Mouse (Mus musculus) stomach, embryonic 14.5 days (tissue): Measurements from ENCODE around the gene Plcb4. TPM values are rescaled to one million over a fixed set of nuclear protein-coding genes. Genes with fewer than 3 reads are reported as not detected.
A peak's percentile ranks its signal among the peaks of the same experiment; 100 is the strongest.

Source experiments
- ATAC-seq: fragments of 200-750 bp; cut with Nextera tagmentation; 2 replicates; pipeline ENCODE4 v1.8.0; 2017; ENCODE audit warnings: low read depth, moderate TSS enrichment; ENCODE audit not compliant: insufficient number of reproducible peaks, insufficient read depth, low FRiP score
- H3K27ac ChIP-seq: fragments of 300-500 bp; sonication (generic); 2 replicates; pipeline ENCODE4 v1.5.1; 2014; ENCODE audit warnings: mild to moderate bottlenecking, low read length, moderate library complexity, mixed read lengths
- H3K27me3 ChIP-seq: fragments of 300-500 bp; sonication (generic); 2 replicates; pipeline ENCODE4 v1.6.1; 2014; ENCODE audit warnings: low read length, control low read depth, mixed read lengths; ENCODE audit not compliant: control insufficient read depth, insufficient read depth
- H3K36me3 ChIP-seq: fragments of 300-500 bp; sonication (generic); 2 replicates; pipeline ENCODE4 v1.6.1; 2014; ENCODE audit warnings: mild to moderate bottlenecking, control low read depth, low read length, moderate library complexity, mixed read lengths; ENCODE audit not compliant: control insufficient read depth, insufficient read depth
- H3K4me1 ChIP-seq: fragments of 300-500 bp; sonication (generic); 2 replicates; pipeline ENCODE4 v1.6.1; 2014; ENCODE audit warnings: low read length, control low read depth, mixed read lengths; ENCODE audit not compliant: control insufficient read depth, insufficient read depth
- H3K4me2 ChIP-seq: fragments of 300-500 bp; sonication (generic); replicated peaks from 2 replicates; pipeline ENCODE4 v1.6.1; 2014; ENCODE audit warnings: low read depth, low read length, control low read depth
- H3K4me3 ChIP-seq: fragments of 300-500 bp; sonication (generic); 2 replicates; pipeline ENCODE4 v1.5.1; 2014; ENCODE audit warnings: low read depth, low read length, control low read depth
- H3K9ac ChIP-seq: fragments of 300-500 bp; sonication (generic); replicated peaks from 2 replicates; pipeline ENCODE4 v1.6.1; 2014; ENCODE audit warnings: low read depth, mild to moderate bottlenecking, control low read depth, low read length, moderate library complexity, mixed read lengths
- H3K9me3 ChIP-seq: fragments of 300-500 bp; sonication (generic); 2 replicates; pipeline ENCODE4 v1.6.1; 2016; ENCODE audit warnings: low read depth, low read length, control low read depth; ENCODE audit not compliant: control insufficient read depth
- WGBS: fragments of 180-500 bp; shearing (Covaris S2); extraction: QIAGEN DNeasy Blood & Tissue Kit; methylation state at CpG from one replicate; pipeline ENCODE4 v1.1.7; 2014; 5-methylcytosine and 5-hydroxymethylcytosine counted together
- polyA plus RNA-seq: library from polyadenylated mRNA; unstranded; fragments of >200 nt; fragmentation: Nextera tagmentation; extraction: Ambion mirVana; gene quantifications from 2 replicates; pipeline ENCODE4 v1.2.1, GENCODE M21; 2014

The Plcb4 gene
- polyA plus RNA-seq, 1 experiment from 2014 or later = 51.4 TPM

DNA sequence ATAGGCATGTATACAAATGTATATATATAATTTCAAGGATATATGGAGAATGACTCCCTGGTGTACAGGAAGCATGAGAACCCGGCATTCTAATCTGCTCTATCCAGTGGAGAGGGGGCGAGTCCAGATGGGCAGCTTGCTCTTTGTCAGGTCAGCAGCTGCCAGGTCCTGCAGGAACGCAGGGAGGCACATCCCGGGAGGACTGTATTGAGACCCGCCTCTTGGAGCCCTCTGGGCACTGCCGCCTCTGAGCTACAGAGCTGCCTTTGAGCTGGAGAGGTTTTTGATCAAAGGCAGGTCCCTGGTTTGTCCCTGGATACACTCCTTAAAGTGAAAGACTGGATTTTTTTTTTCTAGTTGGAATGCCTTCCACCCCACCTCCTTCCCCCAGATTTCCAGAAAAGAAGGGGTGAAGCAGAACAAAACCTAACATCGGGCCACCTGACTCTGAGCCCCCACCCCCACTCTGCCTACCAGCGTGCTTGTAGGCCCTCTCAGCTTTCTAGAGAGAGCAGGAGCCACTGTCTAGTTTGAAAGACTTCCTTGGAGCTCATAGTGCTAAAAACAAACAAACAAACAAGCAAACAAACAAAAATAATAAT is 393.0 kb downstream of the Plcb4 start, which contains the start of gene Lamp5:
TSS of gene Lamp5 (plus strand) at position 552 of the 602 bp plus-strand sequence.
- no peaks in the 10 kb centered on the region for H3K4me1 ChIP-seq
- no peak for ATAC-seq
- no peak within 1 kb of the TSS for H3K4me3 ChIP-seq
- no peak within 1 kb of the TSS for H3K9ac ChIP-seq
- H3K36me3 ChIP-seq = no peaks in the 10 kb centered on the region
- peak within 1 kb of the TSS; percentile 36; the same call in 1 of the 2 replicates for H3K4me2 ChIP-seq
- no peak within 1 kb of the TSS for H3K27ac ChIP-seq
- 11% methylated on average over 8 of the region's 8 CpGs for WGBS
- H3K27me3 ChIP-seq = 0 out of 2 replicates have a peak, but pooled peaks cover 2% of the 10 kb centered on the region
- H3K9me3 ChIP-seq = no peaks in the 10 kb centered on the region

DNA sequence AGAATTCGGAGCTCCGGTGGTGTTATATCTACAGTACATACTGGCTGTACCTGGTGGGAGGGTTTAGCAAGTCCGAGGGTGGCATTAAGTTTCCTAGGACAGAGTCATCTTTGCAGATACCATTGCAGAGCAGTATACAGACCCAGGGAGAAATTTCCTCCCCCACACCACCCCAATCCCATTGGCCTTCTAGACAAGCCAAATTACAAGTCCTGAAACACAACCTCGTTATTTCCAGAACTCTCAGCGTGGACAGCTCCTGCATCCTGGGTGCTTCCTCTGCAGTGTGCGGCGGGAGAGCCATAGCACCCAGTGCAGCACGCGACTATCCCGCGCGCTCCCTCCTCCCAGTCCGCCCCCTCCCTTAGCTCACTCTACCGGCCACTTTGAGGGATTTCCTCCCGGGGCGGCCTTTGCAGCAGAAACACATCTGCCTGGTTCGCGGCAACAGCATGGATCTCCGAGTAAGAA is 399.1 kb downstream of the Plcb4 start:
- 5% methylated on average over 19 of the region's 19 CpGs for WGBS
- H3K4me3 ChIP-seq = peak overlapping the region; percentile 12; the same call in 1 of the 2 replicates
- peak overlapping the region; percentile 28 for H3K4me2 ChIP-seq
- no peaks in the 10 kb centered on the region for H3K9me3 ChIP-seq
- H3K27ac ChIP-seq = no peak overlapping the region
- no peaks in the 10 kb centered on the region for H3K36me3 ChIP-seq
- H3K27me3 ChIP-seq = peaks cover 34% of the 10 kb centered on the region
- no peak overlapping the region for H3K9ac ChIP-seq
- peak; percentile 42; the same call in 1 of the 2 replicates for ATAC-seq
- H3K4me1 ChIP-seq = 0 out of 2 replicates have a peak, but pooled peaks cover 3% of the 10 kb centered on the region

DNA sequence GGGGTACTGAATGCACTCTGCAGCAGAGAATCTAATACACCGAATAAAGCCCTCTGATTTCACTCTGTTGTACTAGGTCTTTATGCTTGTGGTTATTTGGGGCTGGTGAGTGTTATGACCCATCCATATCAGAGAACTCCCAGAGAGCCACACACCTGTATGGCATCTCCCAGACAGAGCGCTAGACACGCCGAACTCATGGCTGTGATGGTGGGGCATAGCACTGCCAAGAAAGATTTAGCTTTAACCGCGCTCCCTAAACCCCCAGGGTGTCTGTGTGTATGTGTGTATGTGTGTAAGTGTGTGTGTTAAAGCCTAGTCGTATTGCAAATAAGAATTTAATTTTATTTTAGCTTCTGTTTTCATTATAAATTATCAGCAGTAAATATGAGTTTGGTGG is 399.6 kb downstream of the Plcb4 start:
- Histone ChIP-seq H3K4me2 (peak overlapping the region; percentile 28), H3K27ac (no peak overlapping the region), H3K4me3 (peak overlapping the region; percentile 12; the same call in 1 of the 2 replicates), H3K36me3 (no peaks in the 10 kb centered on the region), H3K9ac (no peak overlapping the region), H3K27me3 (peaks cover 34% of the 10 kb centered on the region), H3K9me3 (no peaks in the 10 kb centered on the region), H3K4me1 (0 out of 2 replicates have a peak, but pooled peaks cover 3% of the 10 kb centered on the region)
- no peak for ATAC-seq
- WGBS = 8% methylated on average over 7 of the region's 7 CpGs

DNA sequence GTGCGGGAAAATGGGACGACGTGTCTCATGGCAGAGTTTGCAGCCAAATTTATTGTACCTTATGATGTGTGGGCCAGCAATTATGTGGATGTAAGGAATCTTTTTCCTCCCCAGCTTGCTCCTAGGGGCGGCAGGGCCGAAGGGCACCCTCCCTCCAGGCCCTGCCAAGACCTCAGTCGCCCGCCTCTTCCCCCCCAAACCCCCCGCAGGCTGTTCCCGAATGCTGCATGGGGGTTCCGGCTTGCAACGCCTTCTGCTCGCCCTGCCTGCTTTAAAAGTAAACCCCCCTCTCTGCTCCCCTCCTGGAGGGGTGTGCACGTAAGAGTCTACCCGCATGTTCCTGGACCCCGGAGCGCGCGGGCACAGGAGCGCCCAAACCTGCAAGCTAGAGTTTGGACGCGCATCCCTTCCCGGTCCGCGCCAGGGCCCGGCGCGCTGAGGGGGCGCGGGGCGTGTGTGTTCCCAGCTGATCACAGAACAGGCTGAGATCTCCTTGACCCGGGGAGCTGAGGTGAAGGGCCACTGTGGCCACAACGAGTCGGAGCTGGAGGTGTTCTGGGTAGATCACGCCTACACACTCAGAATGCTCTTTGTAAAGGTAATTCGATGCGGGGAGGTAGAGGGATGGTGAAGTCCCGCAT is 400.3 kb downstream of the Plcb4 start:
- H3K4me3 ChIP-seq = peak overlapping the region; percentile 17

More for the DNA sequence above, 400.3 kb downstream of the Plcb4 start:
- 1% methylated on average over 37 of the region's 37 CpGs for WGBS
- no peaks in the 10 kb centered on the region for H3K9me3 ChIP-seq
- peak overlapping the region; percentile 26 for H3K4me2 ChIP-seq
- H3K4me1 ChIP-seq = 0 out of 2 replicates have a peak, but pooled peaks cover 3% of the 10 kb centered on the region
- H3K36me3 ChIP-seq = no peaks in the 10 kb centered on the region
- no peak overlapping the region for H3K27ac ChIP-seq
- ATAC-seq = 0 out of 2 replicates have a peak, but pooled peaks have one; percentile 28
- H3K9ac ChIP-seq = no peak overlapping the region
- peaks cover 34% of the 10 kb centered on the region for H3K27me3 ChIP-seq
